Comparison of ENCODE assay signal across 16 mouse cellular contexts in the genomic region with DNA sequence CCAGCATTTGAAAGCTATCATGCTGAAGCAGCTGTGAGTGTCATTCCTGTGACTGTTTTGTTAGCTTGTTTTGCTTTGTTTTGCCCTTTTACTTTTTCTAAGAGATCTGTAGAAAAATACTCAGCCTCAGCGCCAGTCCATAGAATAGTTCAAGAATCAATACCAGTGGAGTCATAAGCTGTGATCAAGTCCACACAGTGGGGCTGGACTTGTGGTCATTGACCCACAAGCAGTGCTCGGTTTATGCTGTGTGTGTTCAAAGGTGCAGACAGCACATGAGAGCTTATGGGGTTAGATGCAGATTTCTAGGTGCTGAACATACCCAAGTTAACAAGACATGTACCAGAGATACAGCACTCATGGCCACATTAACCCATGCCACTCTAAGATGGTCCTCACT.
"Had no signal": no experiment of that assay in that cellular context is flagged by ENCODE, and none has a peak within 500 bp of the region (broad histone marks: within the 10 kb centered on the region; RNA-seq: fewer than 3 reads in every experiment).

No protein-coding gene starts in this region.

- H3K27ac ChIP-seq: neural tube, embryonic 13.5 days; neural tube, embryonic 15.5 days; stomach, embryonic 15.5 days; stomach, postnatal 0 days had no signal

- H3K4me1 ChIP-seq: neural tube, embryonic 13.5 days; neural tube, embryonic 15.5 days; stomach, embryonic 15.5 days had no signal

- DNase-seq: retina, postnatal 1 day; right cerebral cortex, adult 18-20 months; right cerebral cortex, postnatal 14 days; right cerebral cortex, postnatal 25 days; right cerebral cortex, postnatal 4 days; spleen, adult 18-20 months; thymus, adult 18-20 months; thymus, adult 2 months; thymus, postnatal 14 days; thymus, postnatal 25 days; thymus, postnatal 36 days; thymus, postnatal 4 days had no signal

- H3K9ac ChIP-seq: neural tube, embryonic 13.5 days; neural tube, embryonic 15.5 days; stomach, embryonic 15.5 days had no signal

- H3K9me3 ChIP-seq: neural tube, embryonic 13.5 days; neural tube, embryonic 15.5 days; stomach, embryonic 15.5 days had no signal

- H3K4me3 ChIP-seq: neural tube, embryonic 13.5 days; neural tube, embryonic 15.5 days; stomach, embryonic 15.5 days had no signal

- H3K36me3 ChIP-seq: neural tube, embryonic 13.5 days; neural tube, embryonic 15.5 days; stomach, embryonic 15.5 days had no signal

- H3K27me3 ChIP-seq: neural tube, embryonic 13.5 days; neural tube, embryonic 15.5 days; stomach, embryonic 15.5 days had no signal

- H3K4me2 ChIP-seq: neural tube, embryonic 13.5 days; neural tube, embryonic 15.5 days; stomach, embryonic 15.5 days had no signal
